Mouse (Mus musculus): ENCODE results near the gene Armc2. TPM values are rescaled to one million over a fixed set of nuclear protein-coding genes. Genes with fewer than 3 reads are reported as not detected.
"Not testable (repeated sequence)": the region's sequence is repeated elsewhere in the genome, so short reads cannot be mapped to it uniquely, and the experiment has no call there.

Gene Armc2
- polyA plus RNA-seq, 1 experiment from 2014 or later = 1.4 TPM

GRCm38 (mm10) chr10:41957421-41958225, 60.6 kb downstream of the Armc2 start:
- Histone ChIP-seq H3K27ac (ENCODE audit: low read length) (no peak overlapping the region), H3K4me2 (replicated peaks; ENCODE audit: low read depth, low read length) (no peak overlapping the region), H3K27me3 (ENCODE audit: insufficient read depth, low read length) (no peaks in the 10 kb centered on the region), H3K36me3 (ENCODE audit: insufficient read depth, low read length) (no peaks in the 10 kb centered on the region), H3K9me3 (ENCODE audit: low read length) (no peaks in the 10 kb centered on the region), H3K4me3 (ENCODE audit: low read length) (no peak overlapping the region), H3K4me1 (ENCODE audit: insufficient read depth, low read length) (no peaks in the 10 kb centered on the region), H3K9ac (replicated peaks; ENCODE audit: low read length) (no peak overlapping the region)
- ATAC-seq (ENCODE audit: low FRiP score, low TSS enrichment) = no peak
- WGBS = 90% methylated on average over 18 of the region's 18 CpGs

GRCm38 (mm10) chr10:41953528-41953864, 64.7 kb downstream of the Armc2 start:
- no peak for ATAC-seq (ENCODE audit: low FRiP score, low TSS enrichment)
- H3K27ac ChIP-seq (ENCODE audit: low read length) = no peak overlapping the region
- H3K4me3 ChIP-seq (ENCODE audit: low read length) = no peak overlapping the region
- no peaks in the 10 kb centered on the region for H3K36me3 ChIP-seq (ENCODE audit: insufficient read depth, low read length)
- no peaks in the 10 kb centered on the region for H3K4me1 ChIP-seq (ENCODE audit: insufficient read depth, low read length)
- no peaks in the 10 kb centered on the region for H3K27me3 ChIP-seq (ENCODE audit: insufficient read depth, low read length)
- 93% methylated on average over 5 of the region's 5 CpGs for WGBS
- no peaks in the 10 kb centered on the region; the same call in 1 of the 2 replicates for H3K9me3 ChIP-seq (ENCODE audit: low read length)
- H3K4me2 ChIP-seq (replicated peaks; ENCODE audit: low read depth, low read length) = no peak overlapping the region
- no peak overlapping the region for H3K9ac ChIP-seq (replicated peaks; ENCODE audit: low read length)

- Histone ChIP-seq H3K9ac (replicated peaks; ENCODE audit: low read length) (no peak overlapping the region), H3K9me3 (ENCODE audit: low read length) (no peaks in the 10 kb centered on the region; the same call in 1 of the 2 replicates), H3K4me3 (ENCODE audit: low read length) (no peak overlapping the region), H3K27ac (ENCODE audit: low read length) (no peak overlapping the region), H3K27me3 (ENCODE audit: insufficient read depth, low read length) (no peaks in the 10 kb centered on the region), H3K36me3 (ENCODE audit: insufficient read depth, low read length) (no peaks in the 10 kb centered on the region), H3K4me2 (replicated peaks; ENCODE audit: low read depth, low read length) (no peak overlapping the region), H3K4me1 (ENCODE audit: insufficient read depth, low read length) (no peaks in the 10 kb centered on the region)
- ATAC-seq (ENCODE audit: low FRiP score, low TSS enrichment) = no peak
- 96% methylated on average over 14 of the region's 14 CpGs for WGBS
These were observed 65.3 kb downstream of the Armc2 start for GRCm38 (mm10) chr10:41952850-41953527.

- not testable (repeated sequence) for ATAC-seq (ENCODE audit: low FRiP score, low TSS enrichment); H3K36me3 ChIP-seq (ENCODE audit: insufficient read depth, low read length); H3K27me3 ChIP-seq (ENCODE audit: insufficient read depth, low read length); H3K4me2 ChIP-seq (replicated peaks; ENCODE audit: low read depth, low read length); H3K4me1 ChIP-seq (ENCODE audit: insufficient read depth, low read length); H3K27ac ChIP-seq (ENCODE audit: low read length); H3K9ac ChIP-seq (replicated peaks; ENCODE audit: low read length); H3K4me3 ChIP-seq (ENCODE audit: low read length); H3K9me3 ChIP-seq (ENCODE audit: low read length)
- WGBS = 94% methylated on average over 5 of the region's 10 CpGs
These were observed 65.9 kb downstream of the Armc2 start for GRCm38 (mm10) chr10:41952354-41952753.

- Histone ChIP-seq H3K9ac (replicated peaks; ENCODE audit: low read length) (no peak overlapping the region), H3K27ac (ENCODE audit: low read length) (no peak overlapping the region), H3K9me3 (ENCODE audit: low read length) (no peaks in the 10 kb centered on the region), H3K4me3 (ENCODE audit: low read length) (no peak overlapping the region), H3K36me3 (ENCODE audit: insufficient read depth, low read length) (no peaks in the 10 kb centered on the region), H3K4me1 (ENCODE audit: insufficient read depth, low read length) (peaks cover 32% of the 10 kb centered on the region), H3K27me3 (ENCODE audit: insufficient read depth, low read length) (no peaks in the 10 kb centered on the region), H3K4me2 (replicated peaks; ENCODE audit: low read depth, low read length) (no peak overlapping the region)
- 70% methylated on average over 4 of the region's 4 CpGs for WGBS
- ATAC-seq (ENCODE audit: low FRiP score, low TSS enrichment) = no peak
These were observed 79.2 kb downstream of the Armc2 start for GRCm38 (mm10) chr10:41939090-41939489.

GRCm38 (mm10) chr10:41937176-41937575, 81.1 kb downstream of the Armc2 start:
- Histone ChIP-seq H3K9ac (replicated peaks; ENCODE audit: low read length) (no peak overlapping the region), H3K4me1 (ENCODE audit: insufficient read depth, low read length) (peaks cover 32% of the 10 kb centered on the region), H3K36me3 (ENCODE audit: insufficient read depth, low read length) (no peaks in the 10 kb centered on the region), H3K4me3 (ENCODE audit: low read length) (no peak overlapping the region), H3K4me2 (replicated peaks; ENCODE audit: low read depth, low read length) (no peak overlapping the region), H3K27ac (ENCODE audit: low read length) (peak overlapping the region; percentile 21), H3K9me3 (ENCODE audit: low read length) (no peaks in the 10 kb centered on the region), H3K27me3 (ENCODE audit: insufficient read depth, low read length) (no peaks in the 10 kb centered on the region)
- ATAC-seq (ENCODE audit: low FRiP score, low TSS enrichment) = no peak
- WGBS = 20% methylated on average over 4 of the region's 4 CpGs

- no peak overlapping the region for H3K4me3 ChIP-seq (ENCODE audit: low read length)
- WGBS = 35% methylated on average over 4 of the region's 4 CpGs
- H3K36me3 ChIP-seq (ENCODE audit: insufficient read depth, low read length) = no peaks in the 10 kb centered on the region
- peaks cover 38% of the 10 kb centered on the region for H3K4me1 ChIP-seq (ENCODE audit: insufficient read depth, low read length)
- no peaks in the 10 kb centered on the region for H3K9me3 ChIP-seq (ENCODE audit: low read length)
- no peak for ATAC-seq (ENCODE audit: low FRiP score, low TSS enrichment)
- H3K27ac ChIP-seq (ENCODE audit: low read length) = peak overlapping the region; percentile 87; the same call in 1 of the 2 replicates
- no peak overlapping the region for H3K4me2 ChIP-seq (replicated peaks; ENCODE audit: low read depth, low read length)
- no peak overlapping the region for H3K9ac ChIP-seq (replicated peaks; ENCODE audit: low read length)
- no peaks in the 10 kb centered on the region for H3K27me3 ChIP-seq (ENCODE audit: insufficient read depth, low read length)
These were observed 82.1 kb downstream of the Armc2 start for GRCm38 (mm10) chr10:41936100-41936499.

GRCm38 (mm10) chr10:41935476-41935829, 82.8 kb downstream of the Armc2 start:
- Histone ChIP-seq H3K27me3 (ENCODE audit: insufficient read depth, low read length) (no peaks in the 10 kb centered on the region), H3K9ac (replicated peaks; ENCODE audit: low read length) (no peak overlapping the region), H3K9me3 (ENCODE audit: low read length) (no peaks in the 10 kb centered on the region), H3K27ac (ENCODE audit: low read length) (peak overlapping the region; percentile 87), H3K4me3 (ENCODE audit: low read length) (no peak overlapping the region), H3K4me2 (replicated peaks; ENCODE audit: low read depth, low read length) (peak overlapping the region; percentile 46), H3K4me1 (ENCODE audit: insufficient read depth, low read length) (peaks cover 38% of the 10 kb centered on the region), H3K36me3 (ENCODE audit: insufficient read depth, low read length) (no peaks in the 10 kb centered on the region)
- no peak for ATAC-seq (ENCODE audit: low FRiP score, low TSS enrichment)

GRCm38 (mm10) chr10:41934633-41935475, 83.4 kb downstream of the Armc2 start:
- Histone ChIP-seq H3K27ac (ENCODE audit: low read length) (peak overlapping the region; percentile 87), H3K4me3 (ENCODE audit: low read length) (peak overlapping the region; percentile 1), H3K4me1 (ENCODE audit: insufficient read depth, low read length) (peaks cover 38% of the 10 kb centered on the region), H3K27me3 (ENCODE audit: insufficient read depth, low read length) (no peaks in the 10 kb centered on the region), H3K9ac (replicated peaks; ENCODE audit: low read length) (peak overlapping the region; percentile 24), H3K4me2 (replicated peaks; ENCODE audit: low read depth, low read length) (peak overlapping the region; percentile 46), H3K36me3 (ENCODE audit: insufficient read depth, low read length) (no peaks in the 10 kb centered on the region), H3K9me3 (ENCODE audit: low read length) (no peaks in the 10 kb centered on the region)
- peak; percentile 87 for ATAC-seq (ENCODE audit: low FRiP score, low TSS enrichment)
- WGBS = 4% methylated on average over 21 of the region's 21 CpGs
